Mouse (Mus musculus): ENCODE results near the gene Shisa4. TPM values are rescaled to one million over a fixed set of nuclear protein-coding genes. Genes with fewer than 3 reads are reported as not detected.
A peak's percentile ranks its signal among the peaks of the same experiment; 100 is the strongest.

Shisa4 gene
- polyA plus RNA-seq, 1 experiment from 2014 or later: 22.4 TPM

DNA sequence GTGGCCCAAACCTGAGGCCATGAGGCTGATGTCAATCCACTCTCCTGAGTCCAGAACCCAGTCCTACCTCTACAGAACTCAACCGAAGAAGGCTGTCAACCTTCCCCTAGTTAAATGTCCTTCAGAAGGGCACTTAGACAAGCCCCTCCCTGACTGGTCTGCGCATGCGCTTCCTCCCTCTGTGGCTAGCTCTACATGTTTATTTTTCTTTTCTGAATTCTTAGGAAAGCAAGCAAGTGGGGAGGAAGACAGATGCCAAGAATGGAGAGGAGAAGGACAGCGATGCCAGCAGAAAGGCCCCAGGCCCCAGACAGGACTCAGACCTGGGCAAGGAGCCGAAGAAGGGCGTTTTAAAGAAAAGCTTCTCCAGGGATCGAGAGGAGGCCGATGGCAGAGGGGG is 11.6 kb downstream of the Shisa4 start:
- Histone ChIP-seq H3K4me2 (no peak overlapping the region), H3K4me3 (no peak overlapping the region), H3K36me3 (no peaks in the 10 kb centered on the region), H3K9me3 (peaks cover 3% of the 10 kb centered on the region; the same call in 1 of the 2 replicates), H3K27me3 (no peaks in the 10 kb centered on the region), H3K4me1 (0 out of 2 replicates have a peak, but pooled peaks cover 4% of the 10 kb centered on the region), H3K9ac (no peak overlapping the region), H3K27ac (no peak overlapping the region)
- WGBS: 87% methylated on average over 8 of the region's 8 CpGs
- no peak for ATAC-seq (ENCODE audit: insufficient number of reproducible peaks, insufficient read depth, low FRiP score, low TSS enrichment, low read depth)

GRCm38 (mm10) chr1:135362115-135362514 is 12.9 kb downstream of the Shisa4 start:
- Histone ChIP-seq H3K4me1 (no peaks in the 10 kb centered on the region), H3K9ac (no peak overlapping the region), H3K27me3 (no peaks in the 10 kb centered on the region), H3K4me3 (no peak overlapping the region), H3K9me3 (peaks cover 3% of the 10 kb centered on the region; the same call in 1 of the 2 replicates), H3K27ac (no peak overlapping the region), H3K36me3 (no peaks in the 10 kb centered on the region), H3K4me2 (no peak overlapping the region)
- no peak for ATAC-seq (ENCODE audit: insufficient number of reproducible peaks, insufficient read depth, low FRiP score, low TSS enrichment, low read depth)

GRCm38 (mm10) chr1:135361491-135361890 is 13.5 kb downstream of the Shisa4 start:
- ATAC-seq (ENCODE audit: insufficient number of reproducible peaks, insufficient read depth, low FRiP score, low TSS enrichment, low read depth): no peak
- 79% methylated on average over 4 of the region's 4 CpGs for WGBS

GRCm38 (mm10) chr1:135359071-135359470 is 16.0 kb downstream of the Shisa4 start:
- H3K4me1 ChIP-seq: no peaks in the 10 kb centered on the region
- no peak overlapping the region for H3K27ac ChIP-seq
- no peak overlapping the region for H3K4me3 ChIP-seq
- 34% methylated on average over 2 of the region's 2 CpGs for WGBS
- no peaks in the 10 kb centered on the region for H3K27me3 ChIP-seq
- H3K9me3 ChIP-seq: peaks cover 3% of the 10 kb centered on the region; the same call in 1 of the 2 replicates
- no peak overlapping the region for H3K4me2 ChIP-seq
- no peak overlapping the region for H3K9ac ChIP-seq
- no peak for ATAC-seq (ENCODE audit: insufficient number of reproducible peaks, insufficient read depth, low FRiP score, low TSS enrichment, low read depth)
- H3K36me3 ChIP-seq: no peaks in the 10 kb centered on the region

More at GRCm38 (mm10) chr1:135361491-135361890, 13.5 kb downstream of the Shisa4 start:
- Histone ChIP-seq H3K4me3 (no peak overlapping the region), H3K27ac (no peak overlapping the region), H3K9ac (no peak overlapping the region), H3K9me3 (peaks cover 3% of the 10 kb centered on the region; the same call in 1 of the 2 replicates), H3K36me3 (no peaks in the 10 kb centered on the region), H3K27me3 (no peaks in the 10 kb centered on the region), H3K4me2 (no peak overlapping the region), H3K4me1 (no peaks in the 10 kb centered on the region)

DNA sequence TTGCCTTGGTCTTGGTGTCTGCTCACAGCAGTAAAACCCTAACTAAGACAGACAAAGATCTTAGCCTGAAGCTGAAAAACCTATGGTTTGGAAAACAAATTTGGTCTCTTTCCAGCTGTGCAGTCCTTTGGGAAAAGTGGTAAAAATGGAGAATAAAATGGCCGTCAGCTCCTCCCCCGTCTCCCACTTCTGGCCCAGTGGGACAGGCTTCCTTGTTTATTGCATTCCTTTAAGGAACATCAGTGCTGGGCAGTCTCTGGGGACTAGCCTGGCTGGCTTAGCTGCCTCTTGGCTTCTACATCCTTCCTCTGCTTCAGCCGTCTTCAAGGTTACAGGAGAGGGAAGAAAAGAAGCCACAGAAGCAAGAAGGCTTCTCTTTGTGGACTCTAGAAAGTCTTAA is 23.1 kb downstream of the Shisa4 start:
- no peak for ATAC-seq (ENCODE audit: insufficient number of reproducible peaks, insufficient read depth, low FRiP score, low TSS enrichment, low read depth)
- Histone ChIP-seq H3K36me3 (no peaks in the 10 kb centered on the region), H3K27ac (no peak overlapping the region), H3K9ac (no peak overlapping the region), H3K4me2 (no peak overlapping the region), H3K4me1 (peaks cover 10% of the 10 kb centered on the region; the same call in 1 of the 2 replicates), H3K9me3 (no peaks in the 10 kb centered on the region), H3K27me3 (no peaks in the 10 kb centered on the region), H3K4me3 (no peak overlapping the region)
- 65% methylated on average over 3 of the region's 3 CpGs for WGBS

- H3K4me3 ChIP-seq: no peak overlapping the region
- no peaks in the 10 kb centered on the region for H3K36me3 ChIP-seq
- no peak overlapping the region for H3K9ac ChIP-seq
- no peaks in the 10 kb centered on the region for H3K9me3 ChIP-seq
- no peaks in the 10 kb centered on the region for H3K27me3 ChIP-seq
- 50% methylated on average over 4 of the region's 4 CpGs for WGBS
- H3K4me2 ChIP-seq: no peak overlapping the region
- H3K27ac ChIP-seq: peak overlapping the region; percentile 34; the same call in 1 of the 2 replicates
- H3K4me1 ChIP-seq: peaks cover 10% of the 10 kb centered on the region; the same call in 1 of the 2 replicates
- ATAC-seq (ENCODE audit: insufficient number of reproducible peaks, insufficient read depth, low FRiP score, low TSS enrichment, low read depth): 0 out of 2 replicates have a peak, but pooled peaks have one; percentile 20
Observed at GRCm38 (mm10) chr1:135347498-135348169, 27.4 kb downstream of the Shisa4 start.

DNA sequence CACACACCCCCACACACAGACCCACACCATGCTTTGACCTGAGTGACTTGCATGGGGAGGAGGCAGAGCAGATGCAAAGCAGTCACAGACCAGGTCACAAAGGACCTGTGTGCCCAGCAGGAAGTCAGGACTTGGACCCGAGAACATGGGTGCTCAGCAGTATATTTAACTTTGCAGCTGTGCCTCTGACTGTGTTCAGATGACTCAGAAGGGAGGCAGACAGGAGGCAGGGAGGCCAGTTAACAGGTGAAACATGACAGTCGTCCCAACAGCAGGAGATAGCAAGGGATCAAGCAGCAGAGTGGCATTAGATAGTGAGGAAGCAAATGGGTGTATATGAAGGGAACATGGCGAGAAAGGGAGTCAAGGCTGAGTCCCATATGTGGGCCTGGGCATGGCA is 28.1 kb downstream of the Shisa4 start:
- ATAC-seq (ENCODE audit: insufficient number of reproducible peaks, insufficient read depth, low FRiP score, low TSS enrichment, low read depth): no peak
- peaks cover 10% of the 10 kb centered on the region; the same call in 1 of the 2 replicates for H3K4me1 ChIP-seq
- 67% methylated on average over 3 of the region's 3 CpGs for WGBS

GRCm38 (mm10) chr1:135344026-135344425 is 31.0 kb downstream of the Shisa4 start:
- no peaks in the 10 kb centered on the region for H3K36me3 ChIP-seq
- H3K4me1 ChIP-seq: peaks cover 10% of the 10 kb centered on the region; the same call in 1 of the 2 replicates
- no peak for ATAC-seq (ENCODE audit: insufficient number of reproducible peaks, insufficient read depth, low FRiP score, low TSS enrichment, low read depth)
- H3K9ac ChIP-seq: no peak overlapping the region
- no peaks in the 10 kb centered on the region for H3K9me3 ChIP-seq
- no peak overlapping the region for H3K4me2 ChIP-seq
- H3K27ac ChIP-seq: no peak overlapping the region
- no peak overlapping the region for H3K4me3 ChIP-seq
- no peaks in the 10 kb centered on the region for H3K27me3 ChIP-seq
- WGBS: 61% methylated on average over 4 of the region's 4 CpGs

More for the DNA sequence above, 28.1 kb downstream of the Shisa4 start:
- Histone ChIP-seq H3K4me2 (no peak overlapping the region), H3K9ac (no peak overlapping the region), H3K27me3 (no peaks in the 10 kb centered on the region), H3K4me3 (no peak overlapping the region), H3K9me3 (no peaks in the 10 kb centered on the region), H3K36me3 (no peaks in the 10 kb centered on the region), H3K27ac (no peak overlapping the region)

- H3K27me3 ChIP-seq: no peaks in the 10 kb centered on the region
- H3K36me3 ChIP-seq: no peaks in the 10 kb centered on the region
- no peak for ATAC-seq (ENCODE audit: insufficient number of reproducible peaks, insufficient read depth, low FRiP score, low TSS enrichment, low read depth)
- no peak overlapping the region for H3K4me2 ChIP-seq
- no peak overlapping the region for H3K27ac ChIP-seq
- no peaks in the 10 kb centered on the region for H3K4me1 ChIP-seq
- WGBS: 76% methylated on average over 8 of the region's 8 CpGs
- no peak overlapping the region for H3K4me3 ChIP-seq
- no peak overlapping the region for H3K9ac ChIP-seq
- no peaks in the 10 kb centered on the region for H3K9me3 ChIP-seq
Observed at GRCm38 (mm10) chr1:135341947-135342346, 33.1 kb downstream of the Shisa4 start.

GRCm38 (mm10) chr1:135330578-135330977 is 44.5 kb downstream of the Shisa4 start:
- Histone ChIP-seq H3K9ac (no peak overlapping the region), H3K27me3 (no peaks in the 10 kb centered on the region), H3K4me2 (no peak overlapping the region), H3K36me3 (no peaks in the 10 kb centered on the region), H3K4me3 (no peak overlapping the region), H3K9me3 (no peaks in the 10 kb centered on the region), H3K27ac (no peak overlapping the region), H3K4me1 (no peaks in the 10 kb centered on the region; the same call in 1 of the 2 replicates)
- no peak for ATAC-seq (ENCODE audit: insufficient number of reproducible peaks, insufficient read depth, low FRiP score, low TSS enrichment, low read depth)
- WGBS: 58% methylated on average over 6 of the region's 6 CpGs

- Histone ChIP-seq H3K36me3 (no peaks in the 10 kb centered on the region), H3K9me3 (no peaks in the 10 kb centered on the region), H3K27ac (no peak overlapping the region), H3K9ac (no peak overlapping the region), H3K4me3 (no peak overlapping the region), H3K27me3 (no peaks in the 10 kb centered on the region), H3K4me2 (no peak overlapping the region), H3K4me1 (peaks cover 21% of the 10 kb centered on the region)
- 55% methylated on average over 5 of the region's 5 CpGs for WGBS
- ATAC-seq (ENCODE audit: insufficient number of reproducible peaks, insufficient read depth, low FRiP score, low TSS enrichment, low read depth): no peak
Observed at GRCm38 (mm10) chr1:135328368-135328767, 46.7 kb downstream of the Shisa4 start.

GRCm38 (mm10) chr1:135325934-135326333 is 49.1 kb downstream of the Shisa4 start:
- 83% methylated on average over 2 of the region's 2 CpGs for WGBS
- no peak overlapping the region for H3K9ac ChIP-seq
- H3K4me2 ChIP-seq: no peak overlapping the region
- H3K9me3 ChIP-seq: no peaks in the 10 kb centered on the region
- no peaks in the 10 kb centered on the region for H3K27me3 ChIP-seq
- peaks cover 23% of the 10 kb centered on the region for H3K4me1 ChIP-seq
- no peaks in the 10 kb centered on the region for H3K36me3 ChIP-seq
- H3K4me3 ChIP-seq: no peak overlapping the region
- H3K27ac ChIP-seq: no peak overlapping the region
- no peak for ATAC-seq (ENCODE audit: insufficient number of reproducible peaks, insufficient read depth, low FRiP score, low TSS enrichment, low read depth)

Data from embryonic facial prominence, embryonic 13.5 days (tissue).